ENCODE assay signal across 18 mouse cellular contexts in genomic region chr11:62500529-62500928, GRCm38 (mm10). TPM values are rescaled to one million over a fixed set of nuclear protein-coding genes. Genes with fewer than 3 reads are reported as not detected.
DNase-seq lines count a peak whose midpoint lies in the region; ATAC-seq and TF ChIP-seq lines count a peak whose summit lies in the region.
"Had no signal": no experiment of that assay in that cellular context is flagged by ENCODE, and none has a peak within 500 bp of the region (broad histone marks: within the 10 kb centered on the region; RNA-seq: fewer than 3 reads in every experiment).

No protein-coding gene starts in this region.

- DNase-seq in kidney, adult 8-10 months = peak; percentile 23 to 51
- DNase-seq in liver, postnatal 0 days = no peak
- DNase-seq in liver, embryonic 11.5 days (ENCODE audit: low spot score) = no peak
- DNase-seq in left cerebral cortex, adult 18-20 months (ENCODE audit: low spot score in 2 of 2) = no peak
- DNase-seq: adrenal gland, adult 2 months; adrenal gland, postnatal 25 days; cerebellum, adult 18-20 months; cerebellum, adult 9-11 months; cerebellum, postnatal 36 days; forebrain, postnatal 0 days; gastrocnemius, postnatal 14 days had no signal

- no peaks in the 10 kb centered on the region for H3K27me3 ChIP-seq in kidney, embryonic 14.5 days (ENCODE audit: control insufficient read depth, insufficient read depth, low read length)
- H3K27me3 ChIP-seq in liver, postnatal 0 days (ENCODE audit: insufficient read depth, low read length) = no peaks in the 10 kb centered on the region
- H3K27me3 ChIP-seq in liver, embryonic 11.5 days (replicated peaks; ENCODE audit: control insufficient read depth, insufficient read depth, low read length) = no peaks in the 10 kb centered on the region
- H3K27me3 ChIP-seq in small intestine, adult 2 months (ENCODE audit: control insufficient read depth, insufficient read depth, low read length) = no peaks in the 10 kb centered on the region
- H3K27me3 ChIP-seq: CH12.LX; embryonic facial prominence, embryonic 13.5 days; forebrain, embryonic 12.5 days; heart, embryonic 12.5 days had no signal

- no peak overlapping the region for H3K27ac ChIP-seq in kidney, embryonic 14.5 days (ENCODE audit: low read depth, low read length)
- H3K27ac ChIP-seq in liver, postnatal 0 days (ENCODE audit: low read depth) = no peak overlapping the region; the same call in 1 of the 2 replicates
- no peak overlapping the region for H3K27ac ChIP-seq in liver, embryonic 11.5 days (ENCODE audit: low read depth, low read length)
- H3K27ac ChIP-seq in small intestine, adult 2 months (ENCODE audit: insufficient read depth, low read depth, low read length) = peak overlapping the region; percentile 96
- H3K27ac ChIP-seq: embryonic facial prominence, embryonic 13.5 days; forebrain, embryonic 12.5 days; hindbrain, embryonic 10.5 days had no signal

- no peak overlapping the region for H3K4me2 ChIP-seq in kidney, embryonic 14.5 days (replicated peaks; ENCODE audit: low read depth, low read length)
- H3K4me2 ChIP-seq in liver, postnatal 0 days (ENCODE audit: low read depth, low read length) = no peak overlapping the region
- H3K4me2 ChIP-seq in liver, embryonic 11.5 days = no peak overlapping the region
- H3K4me2 ChIP-seq: embryonic facial prominence, embryonic 13.5 days; forebrain, embryonic 12.5 days; heart, embryonic 12.5 days had no signal

- H3K4me3 ChIP-seq in kidney, embryonic 14.5 days (ENCODE audit: low read length) = no peak overlapping the region
- no peak overlapping the region for H3K4me3 ChIP-seq in liver, postnatal 0 days (ENCODE audit: low read depth, low read length)
- H3K4me3 ChIP-seq in liver, embryonic 11.5 days (ENCODE audit: low read depth, low read length) = no peak overlapping the region
- H3K4me3 ChIP-seq in small intestine, adult 2 months (ENCODE audit: low read depth, low read length) = no peak overlapping the region
- H3K4me3 ChIP-seq: embryonic facial prominence, embryonic 13.5 days; forebrain, embryonic 12.5 days; heart, embryonic 12.5 days; hindbrain, embryonic 10.5 days had no signal

- TF ChIP-seq EP300 in liver, postnatal 0 days (IDR thresholded peaks at IDR 0.05; ENCODE audit: low read depth) = no peak

- no peaks in the 10 kb centered on the region; the same call in 1 of the 2 replicates for H3K4me1 ChIP-seq in kidney, embryonic 14.5 days (ENCODE audit: control insufficient read depth, insufficient read depth, low read length)
- H3K4me1 ChIP-seq in liver, postnatal 0 days (ENCODE audit: insufficient read depth) = peaks cover 12% of the 10 kb centered on the region
- H3K4me1 ChIP-seq in liver, embryonic 11.5 days (replicated peaks; ENCODE audit: control insufficient read depth, insufficient read depth, low read length) = peaks cover 6% of the 10 kb centered on the region
- H3K4me1 ChIP-seq in small intestine, adult 2 months (ENCODE audit: control insufficient read depth, insufficient read depth, insufficient read length, low read length) = peaks cover 28% of the 10 kb centered on the region
- H3K4me1 ChIP-seq: embryonic facial prominence, embryonic 13.5 days had no signal

- WGBS in kidney, embryonic 14.5 days = 85% methylated on average over 2 of the region's 2 CpGs
- WGBS in liver, postnatal 0 days (ENCODE audit: insufficient replicate concordance) = 72% methylated on average over 2 of the region's 2 CpGs
- 86% methylated on average over 2 of the region's 2 CpGs for WGBS in liver, embryonic 11.5 days
- WGBS in small intestine, adult 2 months = 23% methylated on average over 2 of the region's 2 CpGs

- H3K36me3 ChIP-seq in kidney, embryonic 14.5 days (ENCODE audit: control insufficient read depth, insufficient read depth, low read length) = no peaks in the 10 kb centered on the region
- no peaks in the 10 kb centered on the region for H3K36me3 ChIP-seq in liver, postnatal 0 days (replicated peaks; ENCODE audit: insufficient read depth, low read length)
- H3K36me3 ChIP-seq in liver, embryonic 11.5 days (ENCODE audit: control insufficient read depth, insufficient read depth, low read length) = no peaks in the 10 kb centered on the region; the same call in 1 of the 2 replicates
- H3K36me3 ChIP-seq in small intestine, adult 2 months (ENCODE audit: control insufficient read depth, insufficient read depth, low read length) = peaks cover 3% of the 10 kb centered on the region; the same call in 1 of the 2 replicates
- H3K36me3 ChIP-seq: embryonic facial prominence, embryonic 13.5 days; forebrain, embryonic 12.5 days had no signal

- H3K9me3 ChIP-seq in kidney, embryonic 14.5 days (ENCODE audit: control insufficient read depth, low read length) = no peaks in the 10 kb centered on the region
- no peaks in the 10 kb centered on the region for H3K9me3 ChIP-seq in liver, postnatal 0 days (ENCODE audit: low read length)
- no peaks in the 10 kb centered on the region for H3K9me3 ChIP-seq in liver, embryonic 11.5 days (ENCODE audit: control insufficient read depth, low read length)
- H3K9me3 ChIP-seq: embryonic facial prominence, embryonic 13.5 days; forebrain, embryonic 12.5 days; heart, embryonic 12.5 days; hindbrain, embryonic 10.5 days had no signal

- no peak for ATAC-seq in kidney, embryonic 14.5 days (ENCODE audit: low FRiP score, low TSS enrichment)
- peak; percentile 45; the same call in 1 of the 2 replicates for ATAC-seq in liver, postnatal 0 days
- ATAC-seq in liver, embryonic 11.5 days (replicated peaks; ENCODE audit: low FRiP score) = no peak
- ATAC-seq: forebrain, postnatal 0 days had no signal

- no peak for TF ChIP-seq CTCF in liver, postnatal 0 days (IDR thresholded peaks at IDR 0.05; ENCODE audit: low read depth)
- TF ChIP-seq CTCF in small intestine, adult 2 months (IDR thresholded peaks at IDR 0.05; ENCODE audit: extremely low read depth, insufficient read length, insufficient replicate concordance, low read depth, low read length) = no peak

- TF ChIP-seq POLR2A in small intestine, adult 2 months (IDR thresholded peaks at IDR 0.05; ENCODE audit: low read depth, low read length) = no peak

- no peak overlapping the region for H3K9ac ChIP-seq in kidney, embryonic 14.5 days (ENCODE audit: low read depth, low read length)
- H3K9ac ChIP-seq in liver, postnatal 0 days (replicated peaks) = no peak overlapping the region
- H3K9ac ChIP-seq in liver, embryonic 11.5 days (ENCODE audit: low read depth, low read length) = no peak overlapping the region
- H3K9ac ChIP-seq: embryonic facial prominence, embryonic 13.5 days; forebrain, embryonic 12.5 days; forebrain, postnatal 0 days; heart, embryonic 12.5 days had no signal

RNA-seq across cellular contexts. Expression of gene Cenpv, which starts 38.5 kb away (rescaled TPM):
- polyA plus RNA-seq in kidney, embryonic 14.5 days (2014; fragmentation: Nextera tagmentation; extraction: Ambion mirVana) = 29.8 and 33.1 TPM in 2 replicates
- 9.8 and 14.0 TPM in 2 replicates for polyA plus RNA-seq in liver, postnatal 0 days (2015; fragmentation: Nextera tagmentation; extraction: Ambion mirVana)
- polyA plus RNA-seq in liver, embryonic 11.5 days (2014; fragmentation: Nextera tagmentation; extraction: Ambion mirVana) = 34.3 and 38.4 TPM in 2 replicates
- polyA plus RNA-seq in small intestine, adult 2 months (2012; rRNA removed) = 77.4 and 175 TPM in 2 replicates
- total RNA-seq in left cerebral cortex, adult 18-20 months (2021) = 10 to 100 TPM; 34.7 to 36.9 TPM

RNA-seq across cellular contexts. Expression of gene Ncor1, which starts 42.2 kb away (rescaled TPM):
- polyA plus RNA-seq in kidney, embryonic 14.5 days (2014; fragmentation: Nextera tagmentation; extraction: Ambion mirVana) = 160 and 203 TPM in 2 replicates
- polyA plus RNA-seq in liver, postnatal 0 days (2015; fragmentation: Nextera tagmentation; extraction: Ambion mirVana) = 48.1 and 52.0 TPM in 2 replicates
- polyA plus RNA-seq in liver, embryonic 11.5 days (2014; fragmentation: Nextera tagmentation; extraction: Ambion mirVana) = 133 and 144 TPM in 2 replicates
- 49.1 and 130 TPM in 2 replicates for polyA plus RNA-seq in small intestine, adult 2 months (2012; rRNA removed)
- total RNA-seq in left cerebral cortex, adult 18-20 months (2021) = 100 to 1,000 TPM; 271 to 275 TPM

RNA-seq across cellular contexts. Expression of gene Pigl, which starts 42.3 kb away (rescaled TPM):
- polyA plus RNA-seq in kidney, embryonic 14.5 days (2014; fragmentation: Nextera tagmentation; extraction: Ambion mirVana) = 12.3 and 15.1 TPM in 2 replicates
- polyA plus RNA-seq in liver, postnatal 0 days (2015; fragmentation: Nextera tagmentation; extraction: Ambion mirVana) = 2.6 and 2.7 TPM in 2 replicates
- polyA plus RNA-seq in liver, embryonic 11.5 days (2014; fragmentation: Nextera tagmentation; extraction: Ambion mirVana) = 15.3 and 15.7 TPM in 2 replicates
- 2.4 and 5.8 TPM in 2 replicates for polyA plus RNA-seq in small intestine, adult 2 months (2012; rRNA removed)
- 1 to 10 TPM; 4.7 to 5.7 TPM for total RNA-seq in left cerebral cortex, adult 18-20 months (2021)

RNA-seq across cellular contexts. Expression of gene Ubb, which starts 50.4 kb away (rescaled TPM):
- polyA plus RNA-seq in kidney, embryonic 14.5 days (2014; fragmentation: Nextera tagmentation; extraction: Ambion mirVana) = 3,178 and 3,504 TPM in 2 replicates
- 1,161 and 1,214 TPM in 2 replicates for polyA plus RNA-seq in liver, postnatal 0 days (2015; fragmentation: Nextera tagmentation; extraction: Ambion mirVana)
- 2,001 and 2,023 TPM in 2 replicates for polyA plus RNA-seq in liver, embryonic 11.5 days (2014; fragmentation: Nextera tagmentation; extraction: Ambion mirVana)
- polyA plus RNA-seq in small intestine, adult 2 months (2012; rRNA removed) = 827 and 2,308 TPM in 2 replicates
- total RNA-seq in left cerebral cortex, adult 18-20 months (2021) = 1,000 to 10,000 TPM; 1,699 to 1,805 TPM

Comparison
In these comparisons a context has a peak if more than half of its experiments do, and no peak if none do; other contexts are left out.
1. DNase-seq: peak in kidney, adult 8-10 months (2 of 2); none in liver, postnatal 0 days (single experiment), liver, embryonic 11.5 days (single experiment) and left cerebral cortex, adult 18-20 months (0 of 2).